Mouse (Mus musculus) layer of hippocampus, postnatal 14 days (tissue): ENCODE measurements around the gene Calca. TPM values are rescaled to one million over a fixed set of nuclear protein-coding genes. Genes with fewer than 3 reads are reported as not detected.
"Not testable (repeated sequence)": the region's sequence is repeated elsewhere in the genome, so short reads cannot be mapped to it uniquely, and the experiment has no call there.

ENCODE experiments used
- DNase-seq, 2 experiments: peaks; one replicate each; pipeline ENCODE4 v3.0.0; 2021 to 2022; ENCODE audit warnings: low spot score in 2 of 2, mixed read lengths in 1 of 2
- long read RNA-seq, 2 experiments: library from polyadenylated mRNA; stranded (forward); transcript quantifications; one replicate each; pipeline ENCODE4 v2.0.0; 2021
- total RNA-seq, 2 experiments: library from RNA; stranded (reverse); gene quantifications; 2 replicates each; pipeline ENCODE4 v1.2.3; 2021

Gene Calca
- total RNA-seq = 1 to 10 TPM; 2.4 to 2.7 TPM
- long read RNA-seq, experiment 1 = 0 reads
- long read RNA-seq, experiment 2, partial matches to known transcripts = 0 of 2 reads
- long read RNA-seq, experiment 2, other reads (novel, unspliced or antisense) = 0 of 2 reads

- no peak for DNase-seq
Measured at GRCm38 (mm10) chr7:114636102-114636501, at the start of gene Calca. Gene Calca (minus strand): TSS chr7:114636357.

DNA sequence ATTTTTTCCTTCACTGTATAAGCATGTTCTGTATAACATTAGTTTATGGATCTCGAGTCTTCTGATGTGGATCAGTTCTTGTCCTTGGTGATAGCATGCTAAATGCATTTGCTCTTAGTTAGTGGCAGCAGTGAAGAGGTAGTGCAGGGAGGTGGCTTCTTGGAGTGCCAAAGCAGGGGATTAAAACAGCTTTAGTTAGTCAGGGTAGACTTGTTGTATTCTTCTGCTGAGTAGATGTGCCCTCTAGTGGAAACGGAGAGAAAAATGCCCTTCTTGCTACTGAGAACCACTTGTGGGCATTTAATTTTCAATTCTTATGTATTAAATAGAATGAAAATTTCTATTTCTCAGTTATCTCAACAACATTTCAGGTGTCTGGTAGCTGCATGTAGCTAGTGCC, 36.5 kb upstream of the Calca start:
- DNase-seq = peak in 1 of 2 experiments; percentile 34

DNA sequence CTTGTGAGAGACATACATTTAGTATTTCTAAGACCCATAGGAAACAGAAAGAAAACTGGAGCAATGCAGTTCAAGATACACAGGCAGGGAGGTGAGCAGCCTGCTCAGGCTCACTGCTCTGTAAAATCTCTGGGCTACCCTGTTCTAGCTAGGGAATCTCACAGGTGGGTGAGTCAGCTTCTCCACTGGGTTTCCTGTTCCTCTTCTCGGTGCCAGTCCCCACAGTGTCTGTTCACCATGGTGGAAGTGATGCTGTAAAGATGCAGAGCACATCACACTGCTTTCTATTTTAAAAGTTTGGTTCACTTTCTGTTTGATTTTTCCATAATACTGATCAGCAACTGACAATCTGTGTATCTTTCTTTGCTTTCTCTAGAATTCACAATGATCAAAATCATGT, 35.2 kb upstream of the Calca start:
- DNase-seq = no peak

DNA sequence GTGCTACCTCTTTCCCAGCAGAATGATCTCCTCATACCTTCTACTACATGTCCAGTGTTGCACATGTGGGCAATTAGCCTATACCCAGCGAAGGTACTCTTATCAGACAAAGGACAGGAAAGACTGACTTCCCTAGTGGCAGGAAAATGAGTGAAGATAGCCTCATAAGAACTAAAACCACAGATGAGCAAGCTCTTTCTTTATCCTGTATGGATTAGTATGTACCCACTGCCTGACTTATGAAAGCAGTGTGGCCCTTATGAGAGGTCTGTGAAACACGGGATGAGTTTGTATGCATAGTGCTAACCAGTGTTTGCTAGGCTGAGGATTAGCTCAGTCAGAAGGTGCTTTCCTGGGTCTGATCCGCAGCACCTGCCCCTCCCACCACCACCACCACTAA, 13.6 kb upstream of the Calca start:
- DNase-seq = no peak

DNA sequence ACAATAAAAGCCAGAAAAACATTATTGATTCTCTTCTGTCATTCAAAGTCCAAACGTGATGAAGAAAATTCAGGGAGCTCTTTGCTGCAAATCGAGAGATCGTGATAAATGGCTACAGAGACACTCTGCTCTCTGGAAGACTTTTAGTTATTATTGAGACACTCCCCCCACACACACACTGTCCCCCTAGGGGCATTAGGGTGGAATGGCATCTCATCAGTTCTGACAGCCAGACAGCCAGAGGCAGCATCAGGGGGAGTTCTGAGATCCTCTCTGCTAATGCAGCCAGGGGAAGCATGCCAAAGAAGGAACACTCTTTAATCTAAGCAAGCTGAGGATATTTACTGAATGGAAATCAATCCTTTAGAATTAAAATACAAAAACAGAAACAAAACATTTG, 12.6 kb upstream of the Calca start:
- no peak for DNase-seq

GRCm38 (mm10) chr7:114635569-114636101, 522 bp downstream of the Calca start:
- DNase-seq = peak; percentile 37 to 51

DNA sequence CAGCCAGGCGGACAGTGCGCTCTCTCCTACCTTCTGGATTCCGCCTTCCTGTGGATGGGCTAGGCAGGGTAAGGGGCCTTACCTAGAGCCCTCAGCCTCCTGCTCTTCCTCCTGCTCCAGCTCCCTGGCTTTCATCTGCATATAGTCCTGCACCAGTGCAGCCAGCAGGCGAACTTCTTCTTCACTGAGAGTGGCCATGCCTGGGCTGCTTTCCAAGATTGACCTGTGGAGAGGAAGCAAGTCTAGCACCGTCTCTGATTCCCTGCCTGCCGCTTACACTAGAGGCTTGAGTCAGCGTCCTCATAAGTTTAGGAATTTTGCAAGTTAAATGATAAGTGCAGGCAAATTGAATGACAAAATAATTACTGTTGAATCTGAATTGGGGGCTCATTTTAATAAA, 1.8 kb downstream of the Calca start:
- no peak for DNase-seq

GRCm38 (mm10) chr7:114625966-114626365, 10.2 kb downstream of the Calca start:
- no peak for DNase-seq

DNA sequence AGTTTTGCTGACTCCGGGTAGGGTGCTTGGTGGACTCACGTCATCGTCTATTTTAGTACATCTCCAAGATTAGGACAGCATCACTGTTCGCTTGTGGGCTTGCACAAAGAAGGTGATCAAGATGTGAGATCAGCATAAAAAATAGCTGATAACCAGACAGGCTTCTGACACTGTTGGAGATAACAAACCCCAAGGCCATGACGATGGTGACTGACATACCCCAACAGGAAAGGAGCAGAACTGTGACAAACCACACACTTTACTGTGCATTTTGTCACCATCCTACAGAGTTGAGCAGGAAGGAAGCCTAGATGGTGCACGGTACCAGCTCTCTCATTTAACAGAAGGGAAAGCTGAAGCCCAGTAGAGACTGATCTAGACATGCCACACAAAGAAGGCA, 19.4 kb downstream of the Calca start:
- DNase-seq = no peak

DNA sequence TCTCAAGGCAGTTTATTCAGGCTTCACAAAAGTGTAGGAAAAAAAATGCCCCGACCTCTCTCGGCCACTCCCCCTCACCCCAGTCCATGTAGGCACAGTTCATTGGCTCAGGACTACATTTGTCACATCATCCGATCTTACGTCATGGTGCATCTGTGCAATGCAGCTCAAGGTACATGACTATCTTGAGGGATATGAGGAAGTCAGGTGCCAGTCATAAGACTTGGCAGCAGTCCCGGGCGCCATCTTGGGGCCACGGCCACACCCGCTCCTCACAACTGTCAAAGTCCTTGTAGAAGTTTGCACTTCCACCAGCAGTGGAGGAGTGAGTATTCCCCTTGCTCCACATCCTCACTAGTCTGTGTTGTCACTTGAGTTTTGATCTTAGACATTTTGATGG, 41.8 kb downstream of the Calca start:
- DNase-seq = not testable (repeated sequence)

- no peak for DNase-seq
Measured at GRCm38 (mm10) chr7:114582441-114582840, 53.7 kb downstream of the Calca start.

Other genes with a start within 250 kb of the Calca start
- gene Pde3b, start 221.1 kb downstream of the Calca start, total RNA-seq = 10 to 100 TPM; 10.9 to 11.9 TPM
- gene Cyp2r1, start 73.4 kb downstream of the Calca start, total RNA-seq = 1 to 10 TPM; 1.3 to 1.6 TPM
- under 1 TPM in 1 of 2 experiments, not detected in 1; 0.46 TPM for gene Calcb, start 82.3 kb upstream of the Calca start, total RNA-seq
- gene Insc, start 107.3 kb upstream of the Calca start, total RNA-seq = 1 to 10 TPM; 2.3 to 6.2 TPM